Mouse (Mus musculus): ENCODE results near the gene Rfxank. TPM values are rescaled to one million over a fixed set of nuclear protein-coding genes. Genes with fewer than 3 reads are reported as not detected.

Rfxank gene
- polyA plus RNA-seq, 1 experiment, result 22.5 TPM

- WGBS, result 95% methylated on average over 9 of the region's 9 CpGs
- Histone ChIP-seq H3K36me3 (ENCODE audit: control insufficient read depth, insufficient read depth, low read length) (peaks cover 2% of the 10 kb centered on the region), H3K4me1 (ENCODE audit: control insufficient read depth, insufficient read depth, insufficient read length) (peaks cover 9% of the 10 kb centered on the region; the same call in 1 of the 2 replicates), H3K27me3 (ENCODE audit: control insufficient read depth, insufficient read depth, low read length) (no peaks in the 10 kb centered on the region), H3K4me3 (ENCODE audit: extremely low read depth, insufficient read depth, insufficient read length) (no peak overlapping the region), H3K27ac (ENCODE audit: insufficient read depth, low read length) (no peak overlapping the region)
- no peak for TF ChIP-seq POLR2A (IDR thresholded peaks at IDR 0.05; ENCODE audit: low read depth, low read length)
- TF ChIP-seq CTCF (IDR thresholded peaks at IDR 0.05; ENCODE audit: extremely low read depth, insufficient read depth, insufficient read length, insufficient replicate concordance), result no peak
- DNase-seq (ENCODE audit: low read depth in 1 of 2, low spot score in 2 of 2), result no peak
Measured at GRCm38 (mm10) chr8:70134931-70135330, 4.0 kb downstream of the Rfxank start.

- H3K36me3 ChIP-seq (ENCODE audit: control insufficient read depth, insufficient read depth, low read length), result peaks cover 2% of the 10 kb centered on the region
- no peak overlapping the region for H3K4me3 ChIP-seq (ENCODE audit: extremely low read depth, insufficient read depth, insufficient read length)
- no peak for DNase-seq (ENCODE audit: low read depth in 1 of 2, low spot score in 2 of 2)
- H3K27ac ChIP-seq (ENCODE audit: insufficient read depth, low read length), result no peak overlapping the region
- no peaks in the 10 kb centered on the region for H3K27me3 ChIP-seq (ENCODE audit: control insufficient read depth, insufficient read depth, low read length)
- 90% methylated on average over 5 of the region's 5 CpGs for WGBS
- peaks cover 9% of the 10 kb centered on the region; the same call in 1 of the 2 replicates for H3K4me1 ChIP-seq (ENCODE audit: control insufficient read depth, insufficient read depth, insufficient read length)
- TF ChIP-seq CTCF (IDR thresholded peaks at IDR 0.05; ENCODE audit: extremely low read depth, insufficient read depth, insufficient read length, insufficient replicate concordance) (no peak), POLR2A (IDR thresholded peaks at IDR 0.05; ENCODE audit: low read depth, low read length) (no peak)
Measured at GRCm38 (mm10) chr8:70134086-70134485, 4.9 kb downstream of the Rfxank start.

DNA sequence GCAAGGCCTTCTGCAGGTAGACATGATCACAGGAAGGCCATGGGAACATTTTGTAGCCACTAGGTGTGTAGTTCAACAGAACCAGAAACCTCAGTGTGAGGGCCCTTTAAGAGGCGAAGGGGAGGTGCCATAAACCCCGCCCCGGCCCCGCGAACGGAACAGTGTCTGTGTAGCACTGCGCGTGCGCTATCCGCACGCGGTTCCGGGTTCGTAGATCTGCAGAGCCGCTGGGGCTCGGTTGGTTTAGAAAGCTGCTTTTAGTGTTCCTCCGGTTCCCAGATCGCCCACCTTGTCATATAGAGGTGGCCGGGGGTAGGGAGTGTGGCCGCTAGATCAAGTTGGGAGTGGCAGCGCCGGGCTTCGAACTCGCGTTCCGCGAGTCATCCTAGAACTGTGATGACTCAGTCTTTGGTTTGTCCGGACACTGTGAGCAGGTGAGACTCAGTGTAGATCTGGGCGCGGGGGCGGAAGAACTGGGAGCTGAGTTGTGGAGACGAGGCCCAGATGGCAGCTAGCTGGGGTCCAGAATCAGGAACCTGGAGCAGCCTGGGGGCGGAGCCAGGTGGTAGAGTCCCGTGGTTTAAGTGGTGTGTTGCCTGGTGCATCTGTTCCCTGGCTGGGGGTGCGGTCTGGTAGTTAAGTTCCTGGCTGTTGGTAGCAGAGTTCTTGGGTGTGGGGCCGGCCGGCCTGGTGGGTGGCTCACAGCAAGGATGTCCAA is 7.6 kb downstream of the Rfxank start, which contains the start of gene Nr2c2ap:
Gene Nr2c2ap, plus strand, starts transcription at position 168 of the 718 bp plus-strand sequence.
- peak; percentile 50; the same call in 1 of the 2 replicates for TF ChIP-seq POLR2A (IDR thresholded peaks at IDR 0.05; ENCODE audit: low read depth, low read length)
- no peak for TF ChIP-seq CTCF (IDR thresholded peaks at IDR 0.05; ENCODE audit: extremely low read depth, insufficient read depth, insufficient read length, insufficient replicate concordance)
- peak; percentile 81 to 84 for DNase-seq (ENCODE audit: low read depth in 1 of 2, low spot score in 2 of 2)
- peaks cover 2% of the 10 kb centered on the region for H3K36me3 ChIP-seq (ENCODE audit: control insufficient read depth, insufficient read depth, low read length)
- WGBS, result under 1% methylated on average over 37 of the region's 37 CpGs
- H3K27ac ChIP-seq (ENCODE audit: insufficient read depth, low read length), result peak within 1 kb of the TSS; percentile 70
- no peaks in the 10 kb centered on the region for H3K27me3 ChIP-seq (ENCODE audit: control insufficient read depth, insufficient read depth, low read length)
- H3K4me1 ChIP-seq (ENCODE audit: control insufficient read depth, insufficient read depth, insufficient read length), result peaks cover 3% of the 10 kb centered on the region; the same call in 1 of the 2 replicates
- peak within 1 kb of the TSS; percentile 88 for H3K4me3 ChIP-seq (ENCODE audit: extremely low read depth, insufficient read depth, insufficient read length)

GRCm38 (mm10) chr8:70130066-70130465 is 8.9 kb downstream of the Rfxank start:
- no peak overlapping the region for H3K27ac ChIP-seq (ENCODE audit: insufficient read depth, low read length)
- H3K27me3 ChIP-seq (ENCODE audit: control insufficient read depth, insufficient read depth, low read length), result no peaks in the 10 kb centered on the region
- no peak overlapping the region for H3K4me3 ChIP-seq (ENCODE audit: extremely low read depth, insufficient read depth, insufficient read length)
- WGBS, result 96% methylated on average over 3 of the region's 3 CpGs
- DNase-seq (ENCODE audit: low read depth in 1 of 2, low spot score in 2 of 2), result no peak
- H3K36me3 ChIP-seq (ENCODE audit: control insufficient read depth, insufficient read depth, low read length), result peaks cover 2% of the 10 kb centered on the region
- TF ChIP-seq CTCF (IDR thresholded peaks at IDR 0.05; ENCODE audit: extremely low read depth, insufficient read depth, insufficient read length, insufficient replicate concordance), result no peak
- TF ChIP-seq POLR2A (IDR thresholded peaks at IDR 0.05; ENCODE audit: low read depth, low read length), result no peak
- H3K4me1 ChIP-seq (ENCODE audit: control insufficient read depth, insufficient read depth, insufficient read length), result peaks cover 3% of the 10 kb centered on the region; the same call in 1 of the 2 replicates

DNA sequence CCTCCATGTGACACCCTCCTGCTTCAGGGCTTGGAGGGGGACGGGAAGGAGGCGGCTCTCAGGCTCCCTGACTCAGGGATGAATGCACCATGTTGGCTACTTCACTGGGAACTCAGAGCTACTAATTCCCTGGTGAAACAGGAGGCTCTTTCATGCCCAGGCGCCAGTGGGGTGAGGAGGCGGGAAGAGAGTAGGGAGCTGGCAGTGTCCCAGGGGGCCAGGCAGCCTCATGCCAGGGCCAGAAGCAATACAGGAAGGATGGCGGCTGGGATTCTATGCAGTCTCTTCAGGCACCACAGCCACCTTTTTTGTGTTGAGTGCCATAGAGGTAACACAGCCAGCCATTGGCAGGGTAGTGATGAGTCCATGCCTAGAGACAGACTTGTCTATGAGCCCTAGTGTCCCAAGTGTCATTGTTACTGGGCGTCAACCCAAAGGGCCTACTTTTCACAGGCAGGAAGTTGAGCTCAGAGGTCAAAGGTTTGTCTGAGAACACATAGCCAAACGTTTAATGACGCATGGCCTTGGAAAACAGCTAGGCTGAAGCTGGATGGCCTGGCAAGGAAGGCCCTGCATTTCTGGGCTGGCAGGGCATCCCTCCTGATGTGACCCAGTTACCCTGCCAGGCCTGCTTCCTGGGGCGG is 9.5 kb downstream of the Rfxank start:
- no peak overlapping the region for H3K27ac ChIP-seq (ENCODE audit: insufficient read depth, low read length)
- 81% methylated on average over 9 of the region's 9 CpGs for WGBS

GRCm38 (mm10) chr8:70128435-70128834 is 10.5 kb downstream of the Rfxank start:
- Histone ChIP-seq H3K36me3 (ENCODE audit: control insufficient read depth, insufficient read depth, low read length) (peaks cover 2% of the 10 kb centered on the region; the same call in 1 of the 2 replicates), H3K4me3 (ENCODE audit: extremely low read depth, insufficient read depth, insufficient read length) (no peak overlapping the region), H3K27me3 (ENCODE audit: control insufficient read depth, insufficient read depth, low read length) (no peaks in the 10 kb centered on the region), H3K4me1 (ENCODE audit: control insufficient read depth, insufficient read depth, insufficient read length) (peaks cover 3% of the 10 kb centered on the region; the same call in 1 of the 2 replicates), H3K27ac (ENCODE audit: insufficient read depth, low read length) (no peak overlapping the region)
- no peak for TF ChIP-seq CTCF (IDR thresholded peaks at IDR 0.05; ENCODE audit: extremely low read depth, insufficient read depth, insufficient read length, insufficient replicate concordance)
- TF ChIP-seq POLR2A (IDR thresholded peaks at IDR 0.05; ENCODE audit: low read depth, low read length), result no peak
- WGBS, result 82% methylated on average over 3 of the region's 3 CpGs
- DNase-seq (ENCODE audit: low read depth in 1 of 2, low spot score in 2 of 2), result no peak

More for the DNA sequence above, 9.5 kb downstream of the Rfxank start:
- Histone ChIP-seq H3K4me3 (ENCODE audit: extremely low read depth, insufficient read depth, insufficient read length) (no peak overlapping the region), H3K27me3 (ENCODE audit: control insufficient read depth, insufficient read depth, low read length) (no peaks in the 10 kb centered on the region), H3K4me1 (ENCODE audit: control insufficient read depth, insufficient read depth, insufficient read length) (peaks cover 3% of the 10 kb centered on the region; the same call in 1 of the 2 replicates), H3K36me3 (ENCODE audit: control insufficient read depth, insufficient read depth, low read length) (peaks cover 2% of the 10 kb centered on the region)
- DNase-seq (ENCODE audit: low read depth in 1 of 2, low spot score in 2 of 2), result no peak
- TF ChIP-seq POLR2A (IDR thresholded peaks at IDR 0.05; ENCODE audit: low read depth, low read length) (no peak), CTCF (IDR thresholded peaks at IDR 0.05; ENCODE audit: extremely low read depth, insufficient read depth, insufficient read length, insufficient replicate concordance) (no peak)

All from spleen, adult 2 months (tissue).